Comparison of ENCODE assay signal across 8 mouse cellular contexts in the genomic region with DNA sequence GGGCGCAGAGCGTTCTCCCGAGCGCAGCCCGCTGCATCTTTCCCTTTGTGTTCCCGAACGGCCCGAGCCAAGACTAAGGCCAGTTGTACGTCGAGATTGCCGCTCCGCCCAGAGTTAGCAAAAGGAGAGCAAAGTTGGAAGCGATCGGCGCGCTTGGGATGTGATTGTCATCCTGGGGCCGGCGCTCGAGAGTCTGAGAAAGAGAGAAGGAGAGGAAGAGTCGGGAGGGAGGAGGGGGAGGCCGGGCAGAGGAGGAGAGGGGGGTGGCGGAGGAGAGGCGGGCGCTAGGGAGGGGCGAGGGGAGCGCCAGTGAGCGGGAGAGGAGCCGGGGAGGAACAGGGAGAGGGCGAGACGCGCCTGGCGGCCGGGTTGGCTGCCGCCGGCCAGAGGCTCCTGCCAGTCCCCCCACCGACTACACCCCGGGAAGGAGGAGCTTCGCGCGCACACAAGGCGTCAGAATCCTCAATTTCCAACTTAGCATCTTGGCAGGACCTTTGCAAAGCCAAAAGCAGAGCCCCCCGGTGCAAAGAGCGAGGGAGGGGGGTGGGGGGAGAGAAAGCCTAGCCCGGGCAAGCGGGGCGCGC. TPM values are rescaled to one million over a fixed set of nuclear protein-coding genes. Genes with fewer than 3 reads are reported as not detected.
DNase-seq lines count a peak whose midpoint lies in the region; ATAC-seq and TF ChIP-seq lines count a peak whose summit lies in the region.

Gene Irx5 (plus strand): TSS at position 228 of the 584 bp plus-strand sequence.

- TF ChIP-seq CTCF in layer of hippocampus, adult 2 months (conservative IDR thresholded peaks at IDR 0.05), result no peak

- DNase-seq in layer of hippocampus, adult 2 months (ENCODE audit: low spot score in 2 of 2), result no peak
- no peak for DNase-seq in layer of hippocampus, postnatal 25 days (ENCODE audit: extremely low spot score in 1 of 2, low spot score in 1 of 2)
- DNase-seq in hindbrain, embryonic 10.5 days (ENCODE audit: low spot score), result peak; percentile 93
- no peak for DNase-seq in B cell, adult 2 months

- peak within 1 kb of the TSS; percentile 90 for H3K4me2 ChIP-seq in forebrain, embryonic 15.5 days (replicated peaks)
- peak within 1 kb of the TSS; percentile 82 for H3K4me2 ChIP-seq in limb, embryonic 13.5 days (replicated peaks)
- peak within 1 kb of the TSS; percentile 76 for H3K4me2 ChIP-seq in midbrain, embryonic 15.5 days

- H3K36me3 ChIP-seq in forebrain, embryonic 15.5 days, result no peaks in the 10 kb centered on the region
- peaks cover 24% of the 10 kb centered on the region for H3K36me3 ChIP-seq in hindbrain, embryonic 10.5 days
- H3K36me3 ChIP-seq in limb, embryonic 13.5 days, result no peaks in the 10 kb centered on the region
- H3K36me3 ChIP-seq in midbrain, embryonic 15.5 days (replicated peaks), result no peaks in the 10 kb centered on the region

- peak within 1 kb of the TSS; percentile 73 for H3K4me3 ChIP-seq in layer of hippocampus, adult 2 months
- H3K4me3 ChIP-seq in brown adipose tissue, adult 24 weeks (ENCODE audit: insufficient read depth, low read depth, low read length), result peak within 1 kb of the TSS; percentile 75
- H3K4me3 ChIP-seq in forebrain, embryonic 15.5 days, result peak within 1 kb of the TSS; percentile 62
- H3K4me3 ChIP-seq in hindbrain, embryonic 10.5 days, result peak within 1 kb of the TSS; percentile 93
- peak within 1 kb of the TSS; percentile 60 for H3K4me3 ChIP-seq in limb, embryonic 13.5 days
- H3K4me3 ChIP-seq in midbrain, embryonic 15.5 days, result peak within 1 kb of the TSS; percentile 70

- 1% methylated on average over 45 of the region's 47 CpGs for WGBS in forebrain, embryonic 15.5 days
- under 1% methylated on average over 46 of the region's 47 CpGs for WGBS in hindbrain, embryonic 10.5 days
- under 1% methylated on average over 42 of the region's 47 CpGs for WGBS in limb, embryonic 13.5 days
- WGBS in midbrain, embryonic 15.5 days, result under 1% methylated on average over 42 of the region's 47 CpGs

- no peaks in the 10 kb centered on the region for H3K9me3 ChIP-seq in forebrain, embryonic 15.5 days
- H3K9me3 ChIP-seq in hindbrain, embryonic 10.5 days, result no peaks in the 10 kb centered on the region
- no peaks in the 10 kb centered on the region for H3K9me3 ChIP-seq in limb, embryonic 13.5 days
- H3K9me3 ChIP-seq in midbrain, embryonic 15.5 days, result no peaks in the 10 kb centered on the region

- peaks cover 70% of the 10 kb centered on the region for H3K27me3 ChIP-seq in forebrain, embryonic 15.5 days
- H3K27me3 ChIP-seq in hindbrain, embryonic 10.5 days (ENCODE audit: insufficient read depth, poor library complexity, severe bottlenecking), result peaks cover 40% of the 10 kb centered on the region
- H3K27me3 ChIP-seq in limb, embryonic 13.5 days, result peaks cover 83% of the 10 kb centered on the region
- H3K27me3 ChIP-seq in midbrain, embryonic 15.5 days (replicated peaks), result no peaks in the 10 kb centered on the region

- H3K4me1 ChIP-seq in brown adipose tissue, adult 24 weeks (ENCODE audit: control insufficient read depth, insufficient read depth, insufficient read length, low read length), result no peaks in the 10 kb centered on the region; the same call in 1 of the 2 replicates
- H3K4me1 ChIP-seq in forebrain, embryonic 15.5 days, result peaks cover 60% of the 10 kb centered on the region
- H3K4me1 ChIP-seq in hindbrain, embryonic 10.5 days (replicated peaks), result peaks cover 71% of the 10 kb centered on the region
- peaks cover 35% of the 10 kb centered on the region for H3K4me1 ChIP-seq in limb, embryonic 13.5 days
- peaks cover 46% of the 10 kb centered on the region for H3K4me1 ChIP-seq in midbrain, embryonic 15.5 days

- H3K9ac ChIP-seq in forebrain, embryonic 15.5 days (replicated peaks), result no peak within 1 kb of the TSS; the same call in 1 of the 2 replicates
- H3K9ac ChIP-seq in limb, embryonic 13.5 days, result peak within 1 kb of the TSS; percentile 84
- H3K9ac ChIP-seq in midbrain, embryonic 15.5 days, result peak within 1 kb of the TSS; percentile 58

- no peak for ATAC-seq in forebrain, embryonic 15.5 days (replicated peaks)
- ATAC-seq in limb, embryonic 13.5 days (ENCODE audit: low FRiP score, low read depth), result peak; percentile 54
- peak; percentile 59 for ATAC-seq in midbrain, embryonic 15.5 days (replicated peaks)

- no peak within 1 kb of the TSS for H3K27ac ChIP-seq in layer of hippocampus, adult 2 months
- no peak within 1 kb of the TSS for H3K27ac ChIP-seq in brown adipose tissue, adult 24 weeks (replicated peaks; ENCODE audit: low read depth, low read length)
- H3K27ac ChIP-seq in forebrain, embryonic 15.5 days (replicated peaks), result no peak within 1 kb of the TSS
- H3K27ac ChIP-seq in hindbrain, embryonic 10.5 days, result peak within 1 kb of the TSS; percentile 97
- peak within 1 kb of the TSS; percentile 92 for H3K27ac ChIP-seq in limb, embryonic 13.5 days
- peak within 1 kb of the TSS; percentile 93 for H3K27ac ChIP-seq in midbrain, embryonic 15.5 days

RNA-seq across cellular contexts. Expression of gene Irx5, which starts in this region (rescaled TPM):
- total RNA-seq in layer of hippocampus, adult 2 months (2021), result under 1 TPM in 1 of 2 experiments, not detected in 1; 0.18 TPM
- under 1 TPM in 1 of 2 experiments, not detected in 1; 0.14 TPM for total RNA-seq in layer of hippocampus, postnatal 25 days (2021)
- polyA plus RNA-seq in brown adipose tissue, adult 24 weeks (2012; ENCODE audit: insufficient read depth, insufficient read length, missing spikeins), result 0.44 and 0.67 TPM in 2 replicates
- 0.85 and 0.88 TPM in 2 replicates for polyA plus RNA-seq in forebrain, embryonic 15.5 days (2015; fragmentation: Nextera tagmentation; extraction: Ambion mirVana)
- 24.3 and 29.7 TPM in 2 replicates for polyA plus RNA-seq in hindbrain, embryonic 10.5 days (2016; fragmentation: Nextera tagmentation; extraction: Ambion mirVana)
- 19.7 and 20.2 TPM in 2 replicates for polyA plus RNA-seq in limb, embryonic 13.5 days (2015; fragmentation: Nextera tagmentation; extraction: Ambion mirVana)
- polyA plus RNA-seq in midbrain, embryonic 15.5 days (2015; fragmentation: Nextera tagmentation; extraction: Ambion mirVana), result 24.3 and 30.0 TPM in 2 replicates

Comparison
In these comparisons a context has a peak if more than half of its experiments do, and no peak if none do; other contexts are left out.
1. RNA of gene Irx5 (polyA plus RNA-seq): 24.3 to 29.7 TPM in hindbrain, embryonic 10.5 days, 24.3 to 30.0 TPM in midbrain, embryonic 15.5 days and 19.7 to 20.2 TPM in limb, embryonic 13.5 days; 0.85 to 0.88 TPM in forebrain, embryonic 15.5 days and 0.44 to 0.67 TPM in brown adipose tissue, adult 24 weeks; every median in the first group is over 10 times any median in the second.
2. H3K27ac ChIP-seq: peak in hindbrain, embryonic 10.5 days (single experiment), limb, embryonic 13.5 days (single experiment) and midbrain, embryonic 15.5 days (single experiment); none in layer of hippocampus, adult 2 months (single experiment), brown adipose tissue, adult 24 weeks (single experiment) and forebrain, embryonic 15.5 days (single experiment).
3. Peak in every context shown above with its lines, with median percentiles within 50 percentile points of each other: H3K4me3 ChIP-seq and H3K4me2 ChIP-seq.